Mouse (Mus musculus) olfactory bulb, adult 2 months (tissue): ENCODE measurements around the gene Uhrf1bp1. TPM values are rescaled to one million over a fixed set of nuclear protein-coding genes. Genes with fewer than 3 reads are reported as not detected.
"Not testable (repeated sequence)": the region's sequence is repeated elsewhere in the genome, so short reads cannot be mapped to it uniquely, and the experiment has no call there.

Experiments
- H3K27ac ChIP-seq: fragments of 200-500 bp; 2 replicates; pipeline ENCODE4 v1.5.1; 2012; ENCODE audit warnings: low read depth, low read length; ENCODE audit not compliant: insufficient read depth
- H3K4me1 ChIP-seq: fragments of 200-500 bp; 2 replicates; pipeline ENCODE4 v1.6.1; 2012; ENCODE audit warnings: low read length; ENCODE audit not compliant: control insufficient read depth, insufficient read depth
- H3K4me3 ChIP-seq: fragments of 200-500 bp; 2 replicates; pipeline ENCODE4 v1.5.1; 2012; ENCODE audit warnings: mild to moderate bottlenecking, low read depth, low read length, moderate library complexity; ENCODE audit not compliant: insufficient read depth
- CTCF ChIP-seq: fragments of 200-500 bp; IDR thresholded peaks from 2 replicates; pipeline ENCODE4 v1.5.1; 2012; ENCODE audit warnings: low read depth, mild to moderate bottlenecking, low read length, moderate library complexity; ENCODE audit not compliant: insufficient read depth
- POLR2A ChIP-seq: fragments of 200-500 bp; IDR thresholded peaks from 2 replicates; pipeline ENCODE4 v1.6.1; 2012; ENCODE audit warnings: mild to moderate bottlenecking, low read depth, low read length, moderate library complexity; ENCODE audit not compliant: insufficient read depth
- WGBS: fragments of 180-500 bp; shearing (Covaris S2); methylation state at CpG from one replicate; pipeline ENCODE4 v1.1.7; 2018; 5-methylcytosine and 5-hydroxymethylcytosine counted together
- polyA plus RNA-seq: library from polyadenylated mRNA; stranded (reverse); fragments of >200 nt; gene quantifications from 2 replicates; pipeline ENCODE4 v1.2.4, GENCODE M21; 2012; ENCODE audit warnings: low replicate concordance; ENCODE audit not compliant: missing spikeins, insufficient read depth, insufficient read length

The Uhrf1bp1 gene
- polyA plus RNA-seq, 1 experiment = not detected

GRCm38 (mm10) chr17:27827511-27827910 is 28.7 kb upstream of the Uhrf1bp1 start:
- Histone ChIP-seq H3K4me3 (no peak overlapping the region), H3K4me1 (peaks cover 3% of the 10 kb centered on the region; the same call in 1 of the 2 replicates), H3K27ac (no peak overlapping the region)
- WGBS = 32% methylated on average over 6 of the region's 6 CpGs
- no peak for TF ChIP-seq CTCF
- TF ChIP-seq POLR2A = no peak

GRCm38 (mm10) chr17:27830411-27830810 is 25.8 kb upstream of the Uhrf1bp1 start:
- no peak overlapping the region for H3K4me3 ChIP-seq
- peak; percentile 36; the same call in 1 of the 2 replicates for TF ChIP-seq CTCF
- TF ChIP-seq POLR2A = no peak
- H3K27ac ChIP-seq = no peak overlapping the region
- peaks cover 3% of the 10 kb centered on the region; the same call in 1 of the 2 replicates for H3K4me1 ChIP-seq
- 51% methylated on average over 7 of the region's 7 CpGs for WGBS

- 87% methylated on average over 4 of the region's 4 CpGs for WGBS
- not testable (repeated sequence) for H3K4me1 ChIP-seq, H3K27ac ChIP-seq, H3K4me3 ChIP-seq
These were observed 18.4 kb upstream of the Uhrf1bp1 start, which contains the start of gene Snrpc for GRCm38 (mm10) chr17:27837850-27838249. Snrpc (plus strand) TSS chr17:27838150.

GRCm38 (mm10) chr17:27839469-27840252 is 16.6 kb upstream of the Uhrf1bp1 start:
- H3K4me3 ChIP-seq = peak overlapping the region; percentile 67
- TF ChIP-seq POLR2A = peak; percentile 61
- TF ChIP-seq CTCF = no peak
- no peaks in the 10 kb centered on the region for H3K4me1 ChIP-seq
- H3K27ac ChIP-seq = peak overlapping the region; percentile 38
- 1% methylated on average over 35 of the region's 35 CpGs for WGBS

- TF ChIP-seq CTCF = no peak
- TF ChIP-seq POLR2A = no peak
- H3K4me3 ChIP-seq = no peak overlapping the region
- WGBS = 97% methylated on average over 1 of the region's 1 CpGs
- no peak overlapping the region for H3K27ac ChIP-seq
- H3K4me1 ChIP-seq = no peaks in the 10 kb centered on the region
These were observed 7.9 kb upstream of the Uhrf1bp1 start for GRCm38 (mm10) chr17:27848351-27848750.

GRCm38 (mm10) chr17:27851076-27851475 is 5.2 kb upstream of the Uhrf1bp1 start:
- Histone ChIP-seq H3K4me1 (no peaks in the 10 kb centered on the region), H3K27ac (no peak overlapping the region), H3K4me3 (no peak overlapping the region)
- TF ChIP-seq CTCF (no peak), POLR2A (no peak)
- WGBS = 63% methylated on average over 3 of the region's 3 CpGs

GRCm38 (mm10) chr17:27856798-27857648 is 782 bp downstream of the Uhrf1bp1 start:
- WGBS = under 1% methylated on average over 52 of the region's 52 CpGs

GRCm38 (mm10) chr17:27857649-27858475 is 1.6 kb downstream of the Uhrf1bp1 start:
- Histone ChIP-seq H3K4me1 (peaks cover 17% of the 10 kb centered on the region), H3K4me3 (peak overlapping the region; percentile 93), H3K27ac (no peak overlapping the region)
- WGBS = 51% methylated on average over 11 of the region's 11 CpGs
- TF ChIP-seq POLR2A = no peak
- no peak for TF ChIP-seq CTCF

More at GRCm38 (mm10) chr17:27856798-27857648, 782 bp downstream of the Uhrf1bp1 start:
- TF ChIP-seq CTCF (no peak), POLR2A (no peak)
- H3K27ac ChIP-seq = peak overlapping the region; percentile 59
- peak overlapping the region; percentile 93 for H3K4me3 ChIP-seq
- H3K4me1 ChIP-seq = peaks cover 17% of the 10 kb centered on the region

- WGBS = 72% methylated on average over 2 of the region's 2 CpGs
- TF ChIP-seq CTCF (no peak), POLR2A (no peak)
- no peak overlapping the region for H3K4me3 ChIP-seq
These were observed 2.9 kb downstream of the Uhrf1bp1 start for GRCm38 (mm10) chr17:27859131-27859530.

More at GRCm38 (mm10) chr17:27859131-27859530, 2.9 kb downstream of the Uhrf1bp1 start:
- Histone ChIP-seq H3K4me1 (peaks cover 17% of the 10 kb centered on the region), H3K27ac (no peak overlapping the region)
